Mouse (Mus musculus) left cerebral cortex, adult 18-20 months (tissue): ENCODE measurements at regions not wholly inside any gene's neighbourhood (a gene's known extent, or its start where the extent isn't known, plus 50 kb on each side); places are given as distances from the start of the nearest gene placed in this dataset.

ENCODE experiments used
- DNase-seq, 2 experiments: peaks; one replicate each; pipeline ENCODE4 v3.0.0; 2021 to 2022; ENCODE audit warnings: low spot score in 2 of 2, mixed read lengths in 1 of 2

DNA sequence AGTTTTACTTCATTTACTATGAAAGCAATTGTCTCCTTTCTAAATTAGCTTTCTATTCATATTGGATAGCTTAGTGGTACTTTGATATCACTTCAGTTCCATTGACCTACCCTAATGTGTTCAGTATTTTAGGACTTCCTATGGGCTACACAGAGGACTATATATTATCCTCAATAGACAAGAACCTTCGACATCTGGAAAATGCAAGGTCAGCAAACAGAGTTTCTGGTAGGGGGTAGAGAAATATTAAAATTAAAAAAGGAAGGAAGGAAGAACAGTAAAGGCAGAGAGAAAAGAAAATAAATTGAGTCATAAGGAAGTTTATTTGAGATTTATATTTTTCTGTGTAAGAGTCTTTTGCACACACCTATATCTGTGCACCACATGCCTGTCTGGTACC is 107.4 kb upstream of the Insig1 start:
- no peak for DNase-seq

DNA sequence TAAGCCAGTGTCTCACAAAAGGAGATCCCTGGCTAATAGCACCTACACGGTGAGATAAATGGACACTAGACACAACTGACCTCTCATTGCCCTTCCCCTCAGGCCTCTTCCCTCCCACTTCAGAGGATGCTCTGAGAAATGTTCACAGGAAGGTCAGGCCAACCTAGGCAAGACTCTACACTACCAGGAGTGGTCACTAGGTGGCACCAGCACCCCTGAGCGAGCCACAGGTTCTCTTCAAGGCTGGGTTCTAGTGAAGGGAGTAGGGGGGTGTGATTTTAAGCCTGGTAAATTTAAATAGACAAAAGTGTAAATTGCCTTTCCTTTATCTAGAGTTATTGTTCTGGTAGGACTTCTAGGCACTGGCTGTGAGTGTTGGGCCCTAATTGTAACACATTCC is 76.0 kb upstream of the Insig1 start:
- peak; percentile 63 to 79 for DNase-seq

DNA sequence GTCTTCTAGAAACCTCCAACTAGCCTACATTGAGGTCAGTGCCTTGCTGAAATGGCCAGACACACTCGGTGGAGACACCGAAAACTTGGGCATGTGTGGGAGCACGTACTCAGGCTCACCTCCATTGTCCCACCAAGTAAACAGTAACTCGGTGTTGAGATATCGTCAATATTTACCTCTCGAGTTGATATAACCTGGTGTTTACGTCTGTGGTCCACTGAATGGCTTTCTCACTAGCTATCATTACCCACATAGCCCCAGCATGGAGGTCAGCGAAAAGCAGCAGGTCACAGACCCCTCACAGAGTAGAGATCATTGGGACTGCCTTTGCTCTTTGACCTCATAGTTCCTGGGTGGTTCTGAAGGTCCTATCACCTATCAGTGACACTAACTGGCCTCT is 73.4 kb upstream of the Insig1 start:
- DNase-seq, result no peak

- no peak for DNase-seq
These were observed 68.2 kb upstream of the Insig1 start for GRCm38 (mm10) chr5:28002922-28003321.

- DNase-seq, result no peak
These were observed 67.2 kb upstream of the Insig1 start for GRCm38 (mm10) chr5:28003756-28004486.

DNA sequence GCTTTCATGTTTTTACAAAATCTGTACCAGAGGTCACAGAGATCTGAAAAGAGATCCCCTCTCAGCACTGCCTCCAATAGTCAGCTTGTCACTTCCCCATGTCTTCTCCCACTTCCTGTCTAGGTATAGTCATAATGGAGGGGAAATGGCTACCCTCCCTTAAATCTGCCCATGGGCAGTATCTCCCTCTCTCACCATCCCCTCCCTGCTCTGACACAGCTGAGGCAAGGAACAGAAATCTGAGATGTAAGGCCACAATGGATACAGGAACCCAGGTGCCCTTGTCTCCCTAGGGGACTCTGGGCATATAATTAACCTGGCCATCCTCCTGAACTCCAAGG is 66.7 kb upstream of the Insig1 start:
- no peak for DNase-seq

GRCm38 (mm10) chr5:28009386-28009785 is 61.8 kb upstream of the Insig1 start:
- DNase-seq, result no peak

- no peak for DNase-seq
These were observed 61.3 kb upstream of the Insig1 start for GRCm38 (mm10) chr5:28009871-28010270.

DNA sequence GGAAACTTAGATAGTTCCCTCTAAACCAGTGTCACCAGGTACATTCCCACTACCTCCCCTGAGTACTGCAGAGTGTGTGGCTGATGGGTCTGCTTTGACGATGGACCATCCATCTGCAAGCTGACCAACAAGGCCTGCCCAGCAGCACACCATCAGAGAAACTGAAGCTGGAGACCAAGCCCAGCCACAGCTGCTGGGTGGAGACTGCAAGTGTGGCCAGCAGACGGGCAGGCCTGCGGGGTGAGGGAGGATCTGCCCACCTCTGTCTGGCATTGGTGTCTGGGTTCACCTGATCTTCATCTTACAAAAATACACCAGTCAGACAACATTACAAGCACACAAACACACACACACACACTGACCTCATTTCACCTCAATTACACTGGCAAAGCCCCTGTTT is 60.6 kb upstream of the Insig1 start:
- DNase-seq, result no peak

- DNase-seq, result no peak
These were observed 58.7 kb upstream of the Insig1 start for GRCm38 (mm10) chr5:28012496-28012895.

DNA sequence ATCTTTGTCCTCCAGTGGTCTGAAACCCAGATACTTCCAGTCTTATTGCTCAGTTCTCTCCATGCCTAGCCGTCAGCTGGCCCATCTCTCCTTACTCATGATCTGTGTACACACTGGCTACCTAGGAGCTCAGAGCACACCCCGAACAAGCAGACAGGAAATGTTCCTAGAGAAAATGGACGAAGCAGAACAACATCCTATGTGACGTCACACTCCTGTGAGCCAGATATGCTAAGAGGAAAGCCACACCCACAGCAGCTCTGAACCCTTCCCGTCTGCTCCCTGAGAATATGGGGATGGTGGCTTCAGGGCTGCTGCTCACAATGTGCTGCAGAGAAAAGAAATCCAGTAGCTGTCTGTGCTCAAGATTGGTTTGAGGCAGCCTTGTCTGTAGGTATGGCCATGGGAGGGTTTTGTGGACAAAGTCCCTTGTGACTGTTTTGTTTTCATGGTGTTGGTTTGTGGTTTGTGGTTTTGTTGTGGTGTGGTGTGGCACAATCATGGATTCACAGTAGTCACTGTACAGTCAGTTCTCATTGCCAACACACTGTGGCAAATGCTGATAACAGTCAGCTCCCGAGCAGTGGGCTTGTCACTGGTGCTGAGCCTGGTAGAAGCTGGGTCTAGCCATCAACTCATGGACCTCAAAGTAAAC is 57.4 kb upstream of the Insig1 start:
- DNase-seq, result no peak

DNA sequence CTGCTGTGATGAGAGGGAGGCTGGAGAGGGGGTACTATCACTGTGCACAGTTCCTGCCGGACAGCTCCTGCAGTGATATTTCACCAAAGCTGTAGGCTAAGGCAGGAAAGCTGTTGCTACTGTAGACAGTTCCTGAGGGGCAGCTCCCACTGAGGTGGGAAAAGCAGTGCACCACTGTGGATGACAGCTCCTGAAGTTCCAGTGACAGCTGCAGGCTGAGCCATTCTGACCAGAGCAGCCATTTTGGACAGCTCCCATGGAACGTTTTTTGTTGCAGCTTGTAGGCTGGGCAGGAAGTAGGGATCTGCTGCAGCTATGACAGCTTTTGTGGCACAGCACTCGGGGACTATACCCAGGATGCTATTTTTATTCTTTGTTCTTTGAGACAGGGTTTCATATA is 51.3 kb upstream of the Insig1 start:
- no peak for DNase-seq
